Mouse (Mus musculus) heart, adult 2 months (tissue): ENCODE measurements around the gene Atp6v0e2. TPM values are rescaled to one million over a fixed set of nuclear protein-coding genes. Genes with fewer than 3 reads are reported as not detected.

Experiments used
- DNase-seq, 2 experiments: peaks; one replicate each; pipeline ENCODE4 v3.0.0; 2021
- H3K27ac ChIP-seq: fragments of 200-600 bp; 2 replicates; pipeline ENCODE4 v1.8.1; 2022
- H3K27me3 ChIP-seq: fragments of 200-500 bp; 2 replicates; pipeline ENCODE4 v1.6.1; 2012; ENCODE audit warnings: mild to moderate bottlenecking, low read length, inconsistent platforms, mixed read lengths; ENCODE audit not compliant: control insufficient read depth, insufficient read depth
- H3K36me3 ChIP-seq: fragments of 200-500 bp; 2 replicates; pipeline ENCODE4 v1.6.1; 2012; ENCODE audit warnings: low read length, inconsistent platforms; ENCODE audit not compliant: control insufficient read depth, insufficient read depth
- H3K4me1 ChIP-seq: fragments of 200-500 bp; 2 replicates; pipeline ENCODE4 v1.6.1; 2011; ENCODE audit warnings: low read length; ENCODE audit not compliant: control insufficient read depth, insufficient read depth
- H3K4me3 ChIP-seq: fragments of 200-600 bp; 2 replicates; pipeline ENCODE4 v1.8.1; 2022
- H3K79me2 ChIP-seq: fragments of 200-500 bp; replicated peaks from 2 replicates; pipeline ENCODE4 v1.6.1; 2012; ENCODE audit warnings: mild to moderate bottlenecking, inconsistent platforms, low read length, moderate library complexity, mixed read lengths; ENCODE audit not compliant: control insufficient read depth, insufficient read depth
- H3K9ac ChIP-seq: fragments of 200-500 bp; 2 replicates; pipeline ENCODE4 v1.6.1; 2012; ENCODE audit warnings: low read depth, mild to moderate bottlenecking, control low read depth, inconsistent platforms, low read length, mixed read lengths
- CTCF ChIP-seq: fragments of 200-600 bp; IDR thresholded peaks from 2 replicates; pipeline ENCODE4 v1.8.1; 2022; ENCODE audit warnings: antibody characterized with exemption, mild to moderate bottlenecking, moderate library complexity
- EP300 ChIP-seq: fragments of 200-500 bp; IDR thresholded peaks from 2 replicates; pipeline ENCODE4 v1.6.1; 2011; ENCODE audit warnings: low read depth, low read length, control low read depth; ENCODE audit not compliant: insufficient read depth
- POLR2A ChIP-seq: fragments of 200-500 bp; IDR thresholded peaks from 2 replicates; pipeline ENCODE4 v1.6.1; 2011; ENCODE audit warnings: mild to moderate bottlenecking, low read depth, low read length, control low read depth; ENCODE audit not compliant: insufficient read depth
- WGBS: fragments of 180-500 bp; shearing (Covaris S2); methylation state at CpG from one replicate; pipeline ENCODE4 v1.1.7; 2018; 5-methylcytosine and 5-hydroxymethylcytosine counted together
- intact Hi-C: fragments of 180-260 bp; cut with DNase I; formaldehyde crosslinking; loops from one replicate; pipeline ENCODE4 v1.15.1; 2025
- polyA plus RNA-seq: library from polyadenylated mRNA; depleted of rRNA; stranded (reverse); fragments of >200 nt; gene quantifications from 2 replicates; pipeline ENCODE4 v1.2.3, GENCODE M21; 2012
- total RNA-seq, 2 experiments: library from RNA; stranded (reverse); gene quantifications; 2 replicates each; pipeline ENCODE4 v1.2.3; 2021

The Atp6v0e2 gene
- total and polyA plus RNA-seq, 3 experiments, result 17.8 to 18.5 (median 18.1) TPM

DNA sequence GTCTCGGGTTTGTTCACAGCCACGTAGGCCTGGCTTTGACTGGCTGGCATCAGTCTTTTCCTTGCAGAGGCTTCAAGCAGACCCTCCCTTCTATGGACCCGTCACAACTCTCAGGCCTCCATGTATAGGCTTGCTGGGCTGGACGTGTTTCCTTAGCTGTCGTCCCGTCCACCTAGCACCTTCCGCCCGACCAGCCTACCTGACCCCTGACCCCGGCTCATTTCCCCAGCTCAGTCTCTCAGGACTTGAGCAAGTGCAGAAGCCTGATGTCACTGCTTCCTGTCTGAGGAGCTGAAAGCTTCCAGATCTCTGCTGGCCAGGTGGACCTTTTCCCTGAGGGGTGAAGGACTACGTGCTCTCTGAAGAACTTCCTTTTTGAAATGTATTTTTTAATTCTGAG is 35.9 kb downstream of the Atp6v0e2 start:
- Histone ChIP-seq H3K9ac (no peak overlapping the region), H3K4me3 (no peak overlapping the region), H3K27ac (peak overlapping the region; percentile 73), H3K79me2 (no peaks in the 10 kb centered on the region), H3K27me3 (no peaks in the 10 kb centered on the region), H3K4me1 (peaks cover 15% of the 10 kb centered on the region), H3K36me3 (no peaks in the 10 kb centered on the region)
- WGBS, result 31% methylated on average over 10 of the region's 10 CpGs
- TF ChIP-seq CTCF, result no peak
- TF ChIP-seq EP300, result no peak; the same call in 1 of the 2 replicates
- no peak for TF ChIP-seq POLR2A
- DNase-seq, result peak; percentile 60 to 68
- intact Hi-C loops, result no loop called here

DNA sequence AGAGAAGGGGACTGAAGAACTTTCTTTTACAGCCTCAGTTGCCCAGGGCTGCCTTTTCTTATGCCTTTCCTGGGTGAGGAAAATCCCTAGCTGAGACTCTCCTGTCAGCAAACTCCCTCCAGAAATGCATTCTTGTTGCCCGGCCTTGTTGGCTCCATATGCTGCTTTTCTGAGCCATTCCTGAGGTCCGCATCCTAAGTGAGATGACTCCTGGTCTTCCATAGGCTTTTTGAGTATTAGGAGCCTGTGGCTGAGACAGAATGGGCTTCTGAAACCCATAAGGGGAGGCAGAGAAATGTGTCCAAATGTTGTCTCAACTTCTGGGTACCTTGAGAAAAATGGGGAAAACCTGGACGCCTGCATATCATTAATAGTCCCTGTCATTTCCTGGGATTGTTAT is 36.6 kb downstream of the Atp6v0e2 start:
- WGBS, result 55% methylated on average over 3 of the region's 3 CpGs
- TF ChIP-seq CTCF, result no peak
- TF ChIP-seq POLR2A, result no peak
- TF ChIP-seq EP300, result no peak
- Histone ChIP-seq H3K9ac (no peak overlapping the region), H3K4me3 (no peak overlapping the region), H3K36me3 (no peaks in the 10 kb centered on the region), H3K79me2 (no peaks in the 10 kb centered on the region), H3K27ac (peak overlapping the region; percentile 73), H3K4me1 (peaks cover 13% of the 10 kb centered on the region), H3K27me3 (no peaks in the 10 kb centered on the region)
- intact Hi-C loops, result no loop called here
- DNase-seq, result no peak

DNA sequence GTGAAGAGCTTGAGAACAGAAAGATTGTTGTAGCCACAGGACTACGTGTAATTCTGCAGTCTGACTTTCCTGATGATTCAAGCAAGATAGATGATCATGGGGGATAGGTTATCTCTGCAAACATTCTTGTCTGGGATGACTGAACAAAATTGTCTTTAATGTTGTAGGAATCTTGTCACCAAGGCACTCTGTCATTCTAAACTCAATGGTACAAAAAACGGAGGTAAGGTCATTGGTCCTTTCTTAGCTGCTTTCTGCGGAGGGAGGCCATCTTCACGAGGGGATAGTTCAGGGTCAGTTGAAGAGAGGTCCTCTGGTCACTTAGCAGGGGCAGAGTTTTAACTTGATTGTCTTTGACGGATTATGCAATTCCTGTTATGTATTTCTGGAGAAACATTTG is 41.3 kb downstream of the Atp6v0e2 start:
- H3K79me2 ChIP-seq, result no peaks in the 10 kb centered on the region
- intact Hi-C loops, result no loop called here
- 56% methylated on average over 5 of the region's 5 CpGs for WGBS
- peak overlapping the region; percentile 80 for H3K27ac ChIP-seq
- H3K4me1 ChIP-seq, result peaks cover 5% of the 10 kb centered on the region
- TF ChIP-seq EP300 (no peak), CTCF (no peak)
- H3K9ac ChIP-seq, result no peak overlapping the region
- no peaks in the 10 kb centered on the region for H3K36me3 ChIP-seq
- no peak for DNase-seq
- no peak overlapping the region for H3K4me3 ChIP-seq
- no peaks in the 10 kb centered on the region for H3K27me3 ChIP-seq

DNA sequence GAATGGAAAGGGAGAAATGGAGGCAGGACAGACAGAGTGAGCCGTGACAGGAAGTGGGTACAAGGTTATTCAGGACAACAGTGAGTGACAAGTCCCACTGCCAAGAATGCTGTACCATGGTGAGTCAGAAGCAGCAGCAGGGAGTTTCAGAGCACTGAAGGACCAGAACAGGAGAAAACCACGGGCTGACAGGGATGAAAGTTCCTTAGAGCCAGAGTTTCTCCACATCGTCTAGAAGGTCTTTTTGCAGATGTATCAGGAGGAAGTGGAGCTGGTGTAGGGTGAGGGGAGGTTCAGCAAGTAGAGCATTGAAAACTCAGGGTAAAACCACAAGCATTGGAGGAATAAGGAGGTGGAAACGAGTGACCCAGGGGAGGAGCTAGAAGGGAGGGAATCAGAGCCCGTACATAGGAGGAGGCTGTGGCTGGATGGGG is 41.8 kb downstream of the Atp6v0e2 start:
- TF ChIP-seq CTCF (no peak), EP300 (0 out of 2 replicates have a peak, but pooled peaks have one; percentile 12), POLR2A (peak; percentile 63; the same call in 1 of the 2 replicates)
- no peak overlapping the region for H3K4me3 ChIP-seq
- peak; percentile 51 to 61 for DNase-seq
- H3K9ac ChIP-seq, result peak overlapping the region; percentile 57; the same call in 1 of the 2 replicates
- intact Hi-C loops, result no loop called here
- peak overlapping the region; percentile 80 for H3K27ac ChIP-seq
- no peaks in the 10 kb centered on the region for H3K36me3 ChIP-seq
- 10% methylated on average over 5 of the region's 5 CpGs for WGBS
- H3K27me3 ChIP-seq, result no peaks in the 10 kb centered on the region
- no peaks in the 10 kb centered on the region for H3K79me2 ChIP-seq
- H3K4me1 ChIP-seq, result peaks cover 3% of the 10 kb centered on the region

DNA sequence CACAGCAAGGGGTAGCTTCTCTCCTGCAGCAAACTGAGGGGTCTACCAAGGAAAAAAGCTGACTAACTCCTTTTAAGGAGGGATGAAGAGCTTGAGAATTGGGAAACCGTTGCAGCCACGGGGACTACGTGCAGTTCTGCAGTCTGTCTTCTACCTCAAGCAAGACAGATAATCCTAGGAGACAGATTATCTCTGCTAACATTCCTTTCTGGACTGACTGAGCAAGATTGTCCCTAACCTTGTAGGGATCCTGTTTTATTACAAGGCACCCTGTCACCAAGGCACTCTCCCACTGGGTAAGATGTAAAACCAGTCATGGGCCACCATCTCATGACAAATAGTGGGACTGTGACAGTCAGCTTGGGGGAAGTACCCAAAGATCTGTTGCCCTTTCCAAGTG is 43.8 kb downstream of the Atp6v0e2 start:
- no peaks in the 10 kb centered on the region for H3K79me2 ChIP-seq
- no peak overlapping the region for H3K4me3 ChIP-seq
- peaks cover 3% of the 10 kb centered on the region for H3K4me1 ChIP-seq
- no peak for TF ChIP-seq CTCF
- no peak for TF ChIP-seq POLR2A
- TF ChIP-seq EP300, result no peak
- 29% methylated on average over 3 of the region's 3 CpGs for WGBS
- intact Hi-C loops, result loop anchor here (5.0 kb wide), 1 partner anchor 39 kb away; no protein-coding TSS in a partner anchor
- no peaks in the 10 kb centered on the region for H3K27me3 ChIP-seq
- H3K36me3 ChIP-seq, result no peaks in the 10 kb centered on the region
- DNase-seq, result no peak
- no peak overlapping the region for H3K27ac ChIP-seq
- H3K9ac ChIP-seq, result no peak overlapping the region

DNA sequence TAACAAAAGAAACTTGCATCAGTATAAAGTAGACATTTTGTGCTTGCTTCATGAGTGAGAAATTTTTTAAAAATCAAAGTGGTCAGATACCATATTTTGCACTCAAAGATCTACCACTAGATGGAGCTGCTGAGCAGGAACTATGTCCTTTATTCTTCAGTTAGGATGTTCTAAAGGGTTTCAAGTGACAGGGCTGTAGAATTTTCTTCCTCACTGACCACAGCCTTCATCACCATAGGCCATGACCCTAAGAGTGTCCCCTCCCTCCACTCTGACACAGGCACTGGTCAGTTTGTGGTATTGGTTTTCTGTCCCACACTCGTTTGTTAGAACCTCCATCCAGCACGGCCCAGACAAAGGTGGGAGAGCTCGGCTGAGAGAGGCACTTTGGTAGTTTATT is 44.6 kb downstream of the Atp6v0e2 start:
- Histone ChIP-seq H3K27me3 (no peaks in the 10 kb centered on the region), H3K79me2 (no peaks in the 10 kb centered on the region), H3K27ac (no peak overlapping the region), H3K4me3 (no peak overlapping the region), H3K4me1 (peaks cover 3% of the 10 kb centered on the region), H3K9ac (no peak overlapping the region), H3K36me3 (no peaks in the 10 kb centered on the region)
- peak; percentile 97 for TF ChIP-seq CTCF
- no peak for TF ChIP-seq EP300
- no peak for DNase-seq
- intact Hi-C loops, result loop anchor here (1.0 to 5.0 kb wide), 2 partner anchors 40 to 60 kb away; no protein-coding TSS in a partner anchor
- 79% methylated on average over 3 of the region's 3 CpGs for WGBS
